Mouse (Mus musculus): Measurements from ENCODE around the gene Gphn.

Gene Gphn

DNA sequence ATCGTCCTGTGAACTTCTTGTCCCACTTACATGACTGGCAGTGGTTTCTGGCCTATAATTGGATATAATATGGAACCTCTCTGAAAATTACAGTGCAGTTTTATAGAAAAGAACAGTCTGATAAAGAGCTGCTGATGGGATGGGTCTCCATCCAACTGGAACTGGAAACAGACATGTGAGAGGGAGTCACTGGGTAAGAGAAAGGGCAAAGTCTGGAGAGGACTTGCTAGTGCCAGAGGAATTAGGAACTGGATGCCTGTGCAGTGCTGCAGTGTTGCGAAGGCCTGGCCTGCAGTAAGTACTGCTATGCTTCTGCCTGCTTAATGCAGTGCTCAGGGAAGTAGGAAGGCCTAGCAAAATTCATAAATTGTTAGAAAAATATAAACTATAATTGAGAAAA, 467.1 kb downstream of the Gphn start:
- DNase-seq (ENCODE audit: low read depth, low spot score), result no peak

DNA sequence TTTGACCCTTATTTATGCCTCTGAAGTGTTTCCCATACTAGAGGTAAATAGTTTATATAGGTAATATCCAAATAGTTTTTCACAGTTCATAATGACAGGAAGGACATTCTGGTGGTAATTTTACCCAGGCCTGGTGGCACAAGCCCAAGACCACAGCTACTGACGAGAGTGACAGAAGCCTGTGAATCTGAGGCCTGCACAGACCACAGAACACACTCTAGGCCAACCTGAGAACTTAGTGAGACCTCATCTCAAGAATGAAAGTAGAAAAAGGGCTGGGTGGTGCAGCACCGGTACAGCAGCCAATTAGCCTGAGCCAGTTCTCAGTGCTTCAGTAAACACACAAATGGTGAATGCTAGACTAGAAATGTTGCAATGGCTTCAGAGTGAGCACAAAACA, 491.6 kb downstream of the Gphn start:
- DNase-seq (ENCODE audit: low read depth, low spot score), result no peak

DNA sequence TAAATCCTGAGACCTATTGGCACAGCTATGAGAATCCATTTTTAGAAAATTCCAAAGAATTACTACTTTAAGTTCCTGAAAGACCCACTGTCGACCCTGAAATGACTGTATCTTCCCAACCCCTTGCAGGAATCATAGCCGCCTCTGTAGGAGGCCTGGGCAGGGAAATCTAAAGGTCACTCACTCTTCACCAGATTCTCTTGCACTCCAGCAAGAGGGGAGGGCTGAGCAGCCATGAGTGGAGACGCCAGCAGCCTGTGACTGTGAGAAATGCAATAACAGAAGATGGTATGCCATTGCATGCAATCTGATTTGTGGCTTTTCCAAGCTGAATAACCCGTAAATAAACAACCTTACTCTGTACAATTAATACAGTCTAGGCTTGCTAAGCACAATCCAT, 501.5 kb downstream of the Gphn start:
- no peak for DNase-seq (ENCODE audit: low read depth, low spot score)
